Mouse (Mus musculus): ENCODE results near the gene Ksr1. TPM values are rescaled to one million over a fixed set of nuclear protein-coding genes. Genes with fewer than 3 reads are reported as not detected.
A peak's percentile ranks its signal among the peaks of the same experiment; 100 is the strongest.

The Ksr1 gene
- polyA plus RNA-seq, 1 experiment from 2014 or later: 3.3 TPM

- Histone ChIP-seq H3K4me1 (replicated peaks; ENCODE audit: control insufficient read depth, insufficient read depth, low read length) (no peaks in the 10 kb centered on the region), H3K9ac (ENCODE audit: low read length) (no peak overlapping the region), H3K9me3 (ENCODE audit: control insufficient read depth, low read length) (no peaks in the 10 kb centered on the region), H3K27me3 (ENCODE audit: control insufficient read depth, insufficient read depth, low read depth, low read length) (no peaks in the 10 kb centered on the region), H3K4me3 (ENCODE audit: low read length) (no peak overlapping the region), H3K4me2 (ENCODE audit: low read depth, low read length) (no peak overlapping the region), H3K27ac (ENCODE audit: low read length) (no peak overlapping the region), H3K36me3 (ENCODE audit: control insufficient read depth, insufficient read depth, low read length) (no peaks in the 10 kb centered on the region; the same call in 1 of the 2 replicates)
- 45% methylated on average over 19 of the region's 19 CpGs for WGBS
- ATAC-seq (ENCODE audit: low read depth): peak; percentile 49; the same call in 1 of the 2 replicates
Measured at GRCm38 (mm10) chr11:79030570-79031451, 115.4 kb downstream of the Ksr1 start.

GRCm38 (mm10) chr11:79023751-79024150, 122.5 kb downstream of the Ksr1 start:
- H3K4me2 ChIP-seq (ENCODE audit: low read depth, low read length): peak overlapping the region; percentile 40
- 51% methylated on average over 6 of the region's 6 CpGs for WGBS
- no peak overlapping the region for H3K4me3 ChIP-seq (ENCODE audit: low read length)
- ATAC-seq (ENCODE audit: low read depth): no peak; the same call in 1 of the 2 replicates
- H3K4me1 ChIP-seq (replicated peaks; ENCODE audit: control insufficient read depth, insufficient read depth, low read length): peaks cover 9% of the 10 kb centered on the region
- peak overlapping the region; percentile 78 for H3K27ac ChIP-seq (ENCODE audit: low read length)
- peak overlapping the region; percentile 31 for H3K9ac ChIP-seq (ENCODE audit: low read length)
- H3K27me3 ChIP-seq (ENCODE audit: control insufficient read depth, insufficient read depth, low read depth, low read length): no peaks in the 10 kb centered on the region
- H3K36me3 ChIP-seq (ENCODE audit: control insufficient read depth, insufficient read depth, low read length): peaks cover 10% of the 10 kb centered on the region
- no peaks in the 10 kb centered on the region for H3K9me3 ChIP-seq (ENCODE audit: control insufficient read depth, low read length)

DNA sequence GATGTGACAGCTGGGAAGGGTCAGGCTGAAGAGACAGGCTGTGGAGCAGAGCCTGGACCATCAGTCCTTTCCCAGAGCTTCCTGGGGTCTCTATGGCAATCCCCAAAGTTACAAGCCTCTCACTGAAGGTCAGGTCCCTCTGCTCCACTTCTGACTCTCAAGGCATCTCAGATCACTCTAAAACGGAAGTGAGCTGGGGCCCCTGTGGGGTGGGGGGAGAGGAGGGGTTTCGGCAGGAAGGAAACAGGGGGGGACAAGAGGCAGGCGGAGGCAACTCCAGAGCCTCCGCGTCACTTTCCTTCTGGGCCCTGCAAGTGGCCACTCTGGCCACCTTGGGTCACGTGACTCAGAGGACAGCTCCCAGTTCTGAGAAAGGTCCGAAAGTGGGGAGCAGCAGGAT, 122.9 kb downstream of the Ksr1 start:
- Histone ChIP-seq H3K9me3 (ENCODE audit: control insufficient read depth, low read length) (no peaks in the 10 kb centered on the region), H3K4me1 (replicated peaks; ENCODE audit: control insufficient read depth, insufficient read depth, low read length) (peaks cover 9% of the 10 kb centered on the region), H3K36me3 (ENCODE audit: control insufficient read depth, insufficient read depth, low read length) (peaks cover 10% of the 10 kb centered on the region), H3K9ac (ENCODE audit: low read length) (peak overlapping the region; percentile 31), H3K4me3 (ENCODE audit: low read length) (no peak overlapping the region), H3K27me3 (ENCODE audit: control insufficient read depth, insufficient read depth, low read depth, low read length) (no peaks in the 10 kb centered on the region), H3K4me2 (ENCODE audit: low read depth, low read length) (peak overlapping the region; percentile 40), H3K27ac (ENCODE audit: low read length) (peak overlapping the region; percentile 78)
- WGBS: 17% methylated on average over 7 of the region's 7 CpGs
- peak; percentile 55 for ATAC-seq (ENCODE audit: low read depth)

GRCm38 (mm10) chr11:79022836-79023235, 123.4 kb downstream of the Ksr1 start:
- Histone ChIP-seq H3K36me3 (ENCODE audit: control insufficient read depth, insufficient read depth, low read length) (peaks cover 10% of the 10 kb centered on the region), H3K27ac (ENCODE audit: low read length) (peak overlapping the region; percentile 78), H3K27me3 (ENCODE audit: control insufficient read depth, insufficient read depth, low read depth, low read length) (no peaks in the 10 kb centered on the region), H3K9ac (ENCODE audit: low read length) (0 out of 2 replicates have a peak overlapping the region, but pooled peaks have one; percentile 21), H3K4me1 (replicated peaks; ENCODE audit: control insufficient read depth, insufficient read depth, low read length) (peaks cover 9% of the 10 kb centered on the region), H3K9me3 (ENCODE audit: control insufficient read depth, low read length) (no peaks in the 10 kb centered on the region), H3K4me2 (ENCODE audit: low read depth, low read length) (0 out of 2 replicates have a peak overlapping the region, but pooled peaks have one; percentile 40), H3K4me3 (ENCODE audit: low read length) (no peak overlapping the region)
- 50% methylated on average over 4 of the region's 4 CpGs for WGBS
- no peak for ATAC-seq (ENCODE audit: low read depth)

DNA sequence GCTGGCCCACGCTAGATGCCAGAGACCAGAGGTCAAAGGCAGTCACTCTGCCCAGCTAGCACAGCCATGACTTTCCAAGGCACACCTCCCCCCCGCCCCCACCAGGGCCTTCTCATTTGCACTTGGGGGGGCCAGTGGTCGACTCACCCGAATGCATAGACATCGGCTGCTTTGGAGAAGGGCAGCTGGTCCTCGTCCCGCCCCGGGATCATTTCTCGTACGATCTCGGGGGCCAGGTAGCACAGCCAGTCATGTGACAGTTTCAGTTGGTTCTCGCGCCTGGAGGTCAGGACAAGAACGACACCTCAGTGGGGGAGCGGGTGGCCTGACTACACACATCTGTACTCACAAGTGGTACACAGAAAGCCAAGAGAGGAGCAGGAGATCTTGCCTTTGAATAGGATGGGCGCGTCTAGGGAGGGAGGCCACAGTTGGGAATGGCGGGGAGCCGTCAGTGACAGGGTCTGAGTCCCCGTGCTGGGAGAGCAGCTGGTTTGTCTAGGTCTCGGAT, 125.6 kb downstream of the Ksr1 start:
- Histone ChIP-seq H3K27me3 (ENCODE audit: control insufficient read depth, insufficient read depth, low read depth, low read length) (no peaks in the 10 kb centered on the region), H3K4me3 (ENCODE audit: low read length) (no peak overlapping the region), H3K36me3 (ENCODE audit: control insufficient read depth, insufficient read depth, low read length) (peaks cover 10% of the 10 kb centered on the region), H3K9me3 (ENCODE audit: control insufficient read depth, low read length) (no peaks in the 10 kb centered on the region), H3K27ac (ENCODE audit: low read length) (peak overlapping the region; percentile 12; the same call in 1 of the 2 replicates), H3K4me2 (ENCODE audit: low read depth, low read length) (no peak overlapping the region), H3K9ac (ENCODE audit: low read length) (no peak overlapping the region), H3K4me1 (replicated peaks; ENCODE audit: control insufficient read depth, insufficient read depth, low read length) (peaks cover 9% of the 10 kb centered on the region)
- 67% methylated on average over 21 of the region's 21 CpGs for WGBS
- no peak for ATAC-seq (ENCODE audit: low read depth)

DNA sequence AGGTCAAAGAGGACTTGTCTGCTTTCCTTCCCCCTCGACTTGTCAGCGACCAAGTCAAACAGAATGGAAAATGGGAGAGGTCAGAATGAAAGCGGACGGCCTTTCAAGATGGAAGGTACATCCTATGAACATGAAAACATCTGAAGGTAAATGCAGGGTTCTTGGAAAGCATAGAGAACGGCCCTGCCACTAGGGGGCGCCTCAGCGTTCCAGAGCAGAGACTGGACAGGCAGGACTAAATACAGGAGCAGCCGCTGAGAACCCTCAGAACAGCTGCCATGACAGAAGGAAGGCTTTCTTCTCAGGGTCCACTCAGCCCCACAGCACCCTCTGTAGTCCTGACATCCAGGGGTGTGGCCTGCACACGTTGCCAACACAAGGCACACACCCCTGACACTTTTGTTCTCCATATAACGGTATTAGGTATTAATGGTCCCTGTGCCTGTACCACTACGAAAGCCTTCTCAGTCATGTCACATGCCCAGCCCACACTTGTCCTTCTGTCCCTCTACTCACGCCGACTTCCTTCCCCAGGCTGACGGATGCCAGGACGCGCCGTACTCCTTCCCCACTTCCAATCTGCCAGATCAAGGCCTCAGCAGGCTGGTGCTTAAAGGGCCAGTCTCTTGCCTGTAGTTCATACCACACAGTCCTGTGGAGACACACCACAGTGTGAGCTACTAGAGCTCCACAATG, 126.2 kb downstream of the Ksr1 start:
- Histone ChIP-seq H3K4me3 (ENCODE audit: low read length) (no peak overlapping the region), H3K36me3 (ENCODE audit: control insufficient read depth, insufficient read depth, low read length) (peaks cover 10% of the 10 kb centered on the region), H3K4me2 (ENCODE audit: low read depth, low read length) (no peak overlapping the region), H3K4me1 (replicated peaks; ENCODE audit: control insufficient read depth, insufficient read depth, low read length) (peaks cover 9% of the 10 kb centered on the region), H3K9ac (ENCODE audit: low read length) (no peak overlapping the region), H3K27me3 (ENCODE audit: control insufficient read depth, insufficient read depth, low read depth, low read length) (no peaks in the 10 kb centered on the region), H3K9me3 (ENCODE audit: control insufficient read depth, low read length) (no peaks in the 10 kb centered on the region), H3K27ac (ENCODE audit: low read length) (peak overlapping the region; percentile 12; the same call in 1 of the 2 replicates)
- ATAC-seq (ENCODE audit: low read depth): no peak; the same call in 1 of the 2 replicates
- WGBS: 65% methylated on average over 17 of the region's 17 CpGs

GRCm38 (mm10) chr11:79018954-79019704, 127.1 kb downstream of the Ksr1 start:
- Histone ChIP-seq H3K9me3 (ENCODE audit: control insufficient read depth, low read length) (no peaks in the 10 kb centered on the region), H3K27ac (ENCODE audit: low read length) (no peak overlapping the region), H3K4me2 (ENCODE audit: low read depth, low read length) (no peak overlapping the region), H3K36me3 (ENCODE audit: control insufficient read depth, insufficient read depth, low read length) (peaks cover 10% of the 10 kb centered on the region), H3K9ac (ENCODE audit: low read length) (no peak overlapping the region), H3K4me1 (replicated peaks; ENCODE audit: control insufficient read depth, insufficient read depth, low read length) (peaks cover 9% of the 10 kb centered on the region), H3K4me3 (ENCODE audit: low read length) (no peak overlapping the region), H3K27me3 (ENCODE audit: control insufficient read depth, insufficient read depth, low read depth, low read length) (no peaks in the 10 kb centered on the region)
- peak; percentile 61 for ATAC-seq (ENCODE audit: low read depth)
- 49% methylated on average over 11 of the region's 11 CpGs for WGBS

DNA sequence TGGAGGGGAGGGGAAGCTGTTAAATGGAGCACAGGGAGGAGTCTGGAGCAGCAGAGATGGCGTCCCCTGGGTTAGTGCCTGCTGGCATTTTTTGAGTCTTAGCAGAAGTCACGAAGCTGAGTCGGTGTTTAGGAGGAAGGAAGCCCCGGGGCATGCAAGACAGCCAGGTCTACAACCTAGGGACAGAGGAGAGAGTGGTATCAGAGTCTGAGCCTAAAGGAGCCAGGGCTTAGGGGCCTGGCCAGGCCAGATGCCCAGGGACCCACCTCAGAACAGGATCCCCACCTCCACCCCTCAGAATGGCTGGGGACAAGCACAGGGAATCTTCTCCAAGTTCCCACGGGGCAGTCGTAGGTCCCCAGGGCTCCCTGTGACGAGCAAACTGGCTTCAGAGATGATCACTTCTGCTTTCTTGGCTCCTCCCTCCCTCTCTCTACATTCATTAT, 129.0 kb downstream of the Ksr1 start:
- no peak for ATAC-seq (ENCODE audit: low read depth)
- no peaks in the 10 kb centered on the region; the same call in 1 of the 2 replicates for H3K4me1 ChIP-seq (replicated peaks; ENCODE audit: control insufficient read depth, insufficient read depth, low read length)
- H3K27ac ChIP-seq (ENCODE audit: low read length): no peak overlapping the region
- H3K4me3 ChIP-seq (ENCODE audit: low read length): no peak overlapping the region
- no peaks in the 10 kb centered on the region for H3K9me3 ChIP-seq (ENCODE audit: control insufficient read depth, low read length)
- no peak overlapping the region for H3K9ac ChIP-seq (ENCODE audit: low read length)
- no peaks in the 10 kb centered on the region for H3K27me3 ChIP-seq (ENCODE audit: control insufficient read depth, insufficient read depth, low read depth, low read length)
- H3K4me2 ChIP-seq (ENCODE audit: low read depth, low read length): no peak overlapping the region
- H3K36me3 ChIP-seq (ENCODE audit: control insufficient read depth, insufficient read depth, low read length): peaks cover 10% of the 10 kb centered on the region
- WGBS: 81% methylated on average over 7 of the region's 7 CpGs
